Mouse (Mus musculus) kidney, adult 2 months (tissue): Measurements from ENCODE around the gene Fam131a.

ENCODE experiments used
- CTCF ChIP-seq: fragments of 200-500 bp; conservative IDR thresholded peaks from 2 replicates; pipeline ENCODE4 v1.5.1; 2011; ENCODE audit warnings: low read depth, mild to moderate bottlenecking, control low read depth, low read length, moderate library complexity, mixed read lengths; ENCODE audit not compliant: insufficient read depth, insufficient read length
- POLR2A ChIP-seq: fragments of 200-500 bp; IDR thresholded peaks from one replicate; pipeline ENCODE4 v1.6.1; 2011; ENCODE audit warnings: low read depth, low read length, control low read depth

DNA sequence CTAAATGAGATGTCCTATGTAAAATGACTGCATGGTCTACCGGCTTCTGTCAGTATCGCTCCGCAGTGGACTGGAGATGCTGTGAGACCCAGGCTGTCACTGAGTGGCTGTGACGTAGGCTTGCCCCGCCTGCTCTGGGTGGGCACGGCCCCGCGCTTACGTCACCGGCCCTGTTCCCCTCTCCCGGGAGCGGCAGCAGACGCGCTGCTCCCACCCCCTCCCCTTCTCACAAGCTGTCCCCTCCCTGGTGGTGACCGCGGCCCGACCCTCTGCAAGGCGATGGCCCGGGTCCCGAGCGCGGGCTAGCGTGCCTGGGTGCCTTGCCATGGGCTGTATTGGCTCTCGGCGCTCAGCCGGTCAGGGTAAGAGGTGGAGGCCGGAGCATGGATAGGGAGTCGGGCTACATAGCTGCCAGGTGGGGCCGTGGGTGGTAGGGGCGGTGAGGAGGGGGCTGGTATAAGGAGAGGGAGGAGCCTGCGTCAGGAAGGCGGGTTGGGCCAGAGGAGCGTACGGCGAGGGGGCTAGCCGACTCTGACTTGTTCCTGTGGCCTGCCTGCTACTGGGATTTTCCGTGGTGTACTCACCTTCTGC, at the start of gene Fam131a:
- TF ChIP-seq CTCF (no peak), POLR2A (peak; percentile 51)
